11 mouse cellular contexts compared by ENCODE assay signal in the genomic region with DNA sequence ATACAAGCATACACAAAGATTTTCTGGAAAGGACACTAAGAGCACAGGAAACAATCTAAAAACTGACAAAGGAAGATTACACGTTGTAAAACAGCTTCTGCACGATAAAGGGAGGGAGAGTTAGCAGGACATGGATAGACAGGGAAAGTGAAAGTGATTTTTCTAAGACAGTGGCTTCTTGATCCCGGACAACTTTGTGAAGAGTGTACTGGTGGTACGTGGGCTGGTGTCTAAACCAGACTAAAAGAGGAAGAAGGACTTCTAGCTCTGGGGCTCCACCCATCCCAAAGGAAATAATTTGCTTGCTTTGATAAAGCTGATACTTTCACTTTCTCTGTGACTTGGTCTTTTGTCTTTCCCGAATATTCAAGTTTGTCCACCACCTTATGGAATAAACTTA. TPM values are rescaled to one million over a fixed set of nuclear protein-coding genes. Genes with fewer than 3 reads are reported as not detected.
DNase-seq lines count a peak whose midpoint lies in the region; ATAC-seq and TF ChIP-seq lines count a peak whose summit lies in the region.
"Had no signal": no experiment of that assay in that cellular context is flagged by ENCODE, and none has a peak within 500 bp of the region (broad histone marks: within the 10 kb centered on the region; RNA-seq: fewer than 3 reads in every experiment).

No protein-coding gene starts in this region.

- H3K27ac ChIP-seq in lung, embryonic 14.5 days (ENCODE audit: low read depth), result no peak overlapping the region
- H3K27ac ChIP-seq in liver, embryonic 16.5 days (ENCODE audit: low read length), result no peak overlapping the region
- H3K27ac ChIP-seq: limb, embryonic 13.5 days had no signal

- ATAC-seq in lung, embryonic 14.5 days (ENCODE audit: insufficient read depth), result no peak
- ATAC-seq in liver, embryonic 16.5 days (ENCODE audit: low read depth), result no peak

- H3K36me3 ChIP-seq in lung, embryonic 14.5 days (ENCODE audit: insufficient read depth), result no peaks in the 10 kb centered on the region
- H3K36me3 ChIP-seq in liver, embryonic 16.5 days (ENCODE audit: control insufficient read depth, insufficient read depth), result no peaks in the 10 kb centered on the region
- no peaks in the 10 kb centered on the region for H3K36me3 ChIP-seq in splenic B cell, adult 2 months (ENCODE audit: control insufficient read depth, insufficient read depth, low read length, poor library complexity, severe bottlenecking)
- H3K36me3 ChIP-seq: limb, embryonic 13.5 days had no signal

- no peaks in the 10 kb centered on the region for H3K4me1 ChIP-seq in lung, embryonic 14.5 days (ENCODE audit: insufficient read depth)
- no peaks in the 10 kb centered on the region for H3K4me1 ChIP-seq in liver, embryonic 16.5 days (ENCODE audit: control insufficient read depth, low read depth, low read length)
- H3K4me1 ChIP-seq: limb, embryonic 13.5 days had no signal

- peak; percentile 5 for DNase-seq in adrenal gland, adult 2 months
- no peak for DNase-seq in adrenal gland, adult 18-20 months (ENCODE audit: low spot score in 2 of 2)
- DNase-seq in lung, embryonic 14.5 days, result no peak
- no peak for DNase-seq in lung, postnatal 14 days
- DNase-seq in splenic B cell, adult 2 months (ENCODE audit: low read depth, low spot score), result peak; percentile 50
- DNase-seq in testis, postnatal 14 days (ENCODE audit: low spot score), result no peak
- no peak for DNase-seq in gastrocnemius, postnatal 10 days
- DNase-seq: cerebellum, postnatal 14 days; spleen, adult 18-20 months had no signal

- H3K4me2 ChIP-seq in lung, embryonic 14.5 days, result 0 out of 2 replicates have a peak overlapping the region, but pooled peaks have one; percentile 23
- no peak overlapping the region for H3K4me2 ChIP-seq in liver, embryonic 16.5 days (ENCODE audit: low read depth, low read length)
- H3K4me2 ChIP-seq: limb, embryonic 13.5 days had no signal

- no peaks in the 10 kb centered on the region for H3K9me3 ChIP-seq in lung, embryonic 14.5 days (ENCODE audit: low read depth, low read length)
- H3K9me3 ChIP-seq in liver, embryonic 16.5 days (replicated peaks; ENCODE audit: control insufficient read depth, low read length), result no peaks in the 10 kb centered on the region
- H3K9me3 ChIP-seq: limb, embryonic 13.5 days had no signal

- 56% methylated on average over 5 of the region's 5 CpGs for WGBS in lung, embryonic 14.5 days
- WGBS in liver, embryonic 16.5 days (ENCODE audit: insufficient replicate concordance), result 28% methylated on average over 5 of the region's 5 CpGs

- H3K9ac ChIP-seq in lung, embryonic 14.5 days, result no peak overlapping the region
- H3K9ac ChIP-seq in liver, embryonic 16.5 days (ENCODE audit: low read depth, low read length), result no peak overlapping the region
- H3K9ac ChIP-seq: limb, embryonic 13.5 days had no signal

- TF ChIP-seq CTCF in lung, embryonic 14.5 days (IDR thresholded peaks at IDR 0.05; ENCODE audit: low read depth), result no peak

- H3K4me3 ChIP-seq in lung, embryonic 14.5 days (ENCODE audit: low read depth, low read length), result no peak overlapping the region
- H3K4me3 ChIP-seq in liver, embryonic 16.5 days (ENCODE audit: low read depth, low read length), result 0 out of 2 replicates have a peak overlapping the region, but pooled peaks have one; percentile 3
- H3K4me3 ChIP-seq: limb, embryonic 13.5 days had no signal

- H3K27me3 ChIP-seq in lung, embryonic 14.5 days (ENCODE audit: insufficient read depth, low read length), result no peaks in the 10 kb centered on the region
- no peaks in the 10 kb centered on the region for H3K27me3 ChIP-seq in liver, embryonic 16.5 days (ENCODE audit: control insufficient read depth, insufficient read depth, low read depth, low read length)
- H3K27me3 ChIP-seq in splenic B cell, adult 2 months (ENCODE audit: control insufficient read depth, insufficient read depth, low read length, poor library complexity, severe bottlenecking), result no peaks in the 10 kb centered on the region
- H3K27me3 ChIP-seq: limb, embryonic 13.5 days had no signal

RNA-seq across cellular contexts. Expression of a gene that starts 7.1 kb away (rescaled TPM):
- total RNA-seq in adrenal gland, adult 2 months (2021), result 10 to 100 TPM; 13.7 to 34.5 TPM
- polyA plus RNA-seq in adrenal gland, adult 2 months (2012; rRNA removed), result 0.24 and 0.32 TPM in 2 replicates
- total RNA-seq in adrenal gland, adult 18-20 months (2021), result 10 to 100 TPM; 21.2 to 28.9 TPM
- polyA plus RNA-seq in lung, embryonic 14.5 days (2014; fragmentation: Nextera tagmentation; extraction: Ambion mirVana), result 1.9 and 2.7 TPM in 2 replicates
- polyA plus RNA-seq in liver, embryonic 16.5 days (2015; fragmentation: Nextera tagmentation; extraction: Ambion mirVana), result 0.08 and 0.15 TPM in 2 replicates
- total RNA-seq in gastrocnemius, postnatal 10 days (2021), result under 1 TPM; 0.23 to 0.40 TPM

Comparison
In these comparisons a context has a peak if more than half of its experiments do, and no peak if none do; other contexts are left out.
1. DNase-seq: peak in adrenal gland, adult 2 months (single experiment) and splenic B cell, adult 2 months (single experiment); none in adrenal gland, adult 18-20 months (0 of 2), lung, embryonic 14.5 days (single experiment), lung, postnatal 14 days (single experiment), testis, postnatal 14 days (single experiment) and gastrocnemius, postnatal 10 days (single experiment).
2. RNA of a gene that starts 7.1 kb away (total RNA-seq): 13.7 to 34.5 TPM in adrenal gland, adult 2 months and 21.2 to 28.9 TPM in adrenal gland, adult 18-20 months; 0.23 to 0.40 TPM in gastrocnemius, postnatal 10 days; every median in the first group is over 10 times any median in the second.